Mouse (Mus musculus) megakaryocyte progenitor cell, adult 5-6 weeks (primary cell): ENCODE measurements around the gene Polr2j. TPM values are rescaled to one million over a fixed set of nuclear protein-coding genes. Genes with fewer than 3 reads are reported as not detected.
"Not testable (repeated sequence)": the region's sequence is repeated elsewhere in the genome, so short reads cannot be mapped to it uniquely, and the experiment has no call there.

ENCODE experiments used
- ATAC-seq: replicated peaks from 2 replicates; pipeline ENCODE4 v1.8.0; 2016; ENCODE audit warnings: mild to moderate bottlenecking, moderate TSS enrichment, inconsistent platforms; ENCODE audit not compliant: poor library complexity
- total RNA-seq, 2 experiments: library from RNA; stranded (forward) in 1 of 2; stranded (reverse) in 1 of 2; fragments of 157-497, 149-512 nt in 1 of 2; fragments of 200-1000 nt in 1 of 2; gene quantifications; 2 replicates each; pipeline versions ENCODE4 v1.2.3 to v1.2.4; 2015 to 2017

The Polr2j gene
- total RNA-seq, 2 experiments from 2014 or later = 115 to 153 TPM

GRCm38 (mm10) chr5:136102099-136102820 is 14.2 kb upstream of the Polr2j start:
- peak; percentile 97 for ATAC-seq

- ATAC-seq = peak; percentile 48
These were observed 11.9 kb upstream of the Polr2j start for GRCm38 (mm10) chr5:136104511-136104910.

GRCm38 (mm10) chr5:136108486-136108885 is 7.9 kb upstream of the Polr2j start:
- ATAC-seq = no peak

- no peak for ATAC-seq
These were observed 7.4 kb upstream of the Polr2j start for GRCm38 (mm10) chr5:136109042-136109441.

- ATAC-seq = not testable (repeated sequence)
These were observed 2.9 kb upstream of the Polr2j start for GRCm38 (mm10) chr5:136113546-136113945.

GRCm38 (mm10) chr5:136116784-136117112 is 317 bp downstream of the Polr2j start:
- peak; percentile 55 for ATAC-seq

- ATAC-seq = no peak
These were observed 5.7 kb downstream of the Polr2j start for GRCm38 (mm10) chr5:136122165-136122564.

- peak; percentile 85 for ATAC-seq
These were observed 19.3 kb downstream of the Polr2j start, which contains the start of the genes Lrwd1 and Alkbh4 for GRCm38 (mm10) chr5:136135571-136136291. TSS of gene Lrwd1 (minus strand) at chr5:136136074. TSS of gene Alkbh4 (plus strand) at chr5:136136146.

- ATAC-seq = no peak
These were observed 20.0 kb downstream of the Polr2j start for GRCm38 (mm10) chr5:136136292-136136990.

- ATAC-seq = peak; percentile 34; the same call in 1 of the 2 replicates
These were observed 21.3 kb downstream of the Polr2j start for GRCm38 (mm10) chr5:136137658-136138274.

GRCm38 (mm10) chr5:136139393-136139792 is 23.0 kb downstream of the Polr2j start:
- no peak for ATAC-seq

GRCm38 (mm10) chr5:136140057-136140482 is 23.6 kb downstream of the Polr2j start:
- peak; percentile 24 for ATAC-seq

GRCm38 (mm10) chr5:136142746-136143145 is 26.3 kb downstream of the Polr2j start:
- no peak for ATAC-seq

GRCm38 (mm10) chr5:136143161-136143755 is 26.8 kb downstream of the Polr2j start:
- no peak for ATAC-seq

- peak; percentile 38 for ATAC-seq
These were observed 28.4 kb downstream of the Polr2j start for GRCm38 (mm10) chr5:136144606-136145430.

GRCm38 (mm10) chr5:136146936-136147335 is 30.5 kb downstream of the Polr2j start:
- no peak for ATAC-seq

GRCm38 (mm10) chr5:136147704-136148103 is 31.3 kb downstream of the Polr2j start:
- no peak for ATAC-seq

GRCm38 (mm10) chr5:136149134-136149576 is 32.7 kb downstream of the Polr2j start:
- ATAC-seq = peak; percentile 86

GRCm38 (mm10) chr5:136152365-136152764 is 35.9 kb downstream of the Polr2j start:
- ATAC-seq = no peak

- no peak for ATAC-seq
These were observed 39.0 kb downstream of the Polr2j start for GRCm38 (mm10) chr5:136155399-136155798.
